Mouse (Mus musculus) spleen, postnatal 14 days (tissue): ENCODE results near the gene Clps.

Experiments
- DNase-seq, 2 experiments: peaks; one replicate each; pipeline ENCODE4 v3.0.0; 2021 to 2022; ENCODE audit warnings: low spot score in 2 of 2

The Clps gene

GRCm38 (mm10) chr17:28553040-28553793, 7.3 kb downstream of the Clps start:
- DNase-seq, result peak in 1 of 2 experiments; percentile 60

- no peak for DNase-seq
These were observed 11.5 kb downstream of the Clps start, which contains the start of gene Clpsl2 for GRCm38 (mm10) chr17:28549111-28549510. Clpsl2 (plus strand) TSS chr17:28549411.

GRCm38 (mm10) chr17:28548550-28548949, 12.0 kb downstream of the Clps start:
- DNase-seq, result no peak

GRCm38 (mm10) chr17:28546925-28547324, 13.6 kb downstream of the Clps start:
- DNase-seq, result no peak

- DNase-seq, result no peak
These were observed 22.7 kb downstream of the Clps start for GRCm38 (mm10) chr17:28537881-28538280.

GRCm38 (mm10) chr17:28533327-28533726, 27.2 kb downstream of the Clps start:
- no peak for DNase-seq

- DNase-seq, result no peak
These were observed 28.0 kb downstream of the Clps start for GRCm38 (mm10) chr17:28532557-28532956.

GRCm38 (mm10) chr17:28531946-28532345, 28.6 kb downstream of the Clps start:
- no peak for DNase-seq

GRCm38 (mm10) chr17:28530506-28530905, 30.1 kb downstream of the Clps start, which contains the start of gene Armc12:
Armc12 (plus strand) TSS chr17:28530806.
- no peak for DNase-seq

- DNase-seq, result no peak
These were observed 31.4 kb downstream of the Clps start for GRCm38 (mm10) chr17:28529116-28529515.

GRCm38 (mm10) chr17:28528043-28528351, 32.6 kb downstream of the Clps start:
- peak; percentile 68 to 79 for DNase-seq

GRCm38 (mm10) chr17:28527184-28528042, 33.2 kb downstream of the Clps start:
- no peak for DNase-seq

GRCm38 (mm10) chr17:28524831-28525430, 35.6 kb downstream of the Clps start:
- no peak for DNase-seq

- DNase-seq, result peak in 1 of 2 experiments; percentile 25
These were observed 36.4 kb downstream of the Clps start for GRCm38 (mm10) chr17:28524009-28524695.

- peak in 1 of 2 experiments; percentile 11 for DNase-seq
These were observed 37.1 kb downstream of the Clps start for GRCm38 (mm10) chr17:28523355-28524008.

- peak; percentile 82 to 85 for DNase-seq
These were observed 37.8 kb downstream of the Clps start for GRCm38 (mm10) chr17:28522623-28523354.

- no peak for DNase-seq
These were observed 38.6 kb downstream of the Clps start for GRCm38 (mm10) chr17:28521920-28522319.

GRCm38 (mm10) chr17:28521071-28521726, 39.4 kb downstream of the Clps start:
- DNase-seq, result no peak

GRCm38 (mm10) chr17:28520561-28520960, 40.0 kb downstream of the Clps start:
- DNase-seq, result no peak

GRCm38 (mm10) chr17:28519827-28520226, 40.7 kb downstream of the Clps start:
- DNase-seq, result no peak
